Mouse (Mus musculus): ENCODE measurements around the gene Cd248.

- no peak for TF ChIP-seq CTCF (IDR thresholded peaks at IDR 0.05; ENCODE audit: control insufficient read depth, insufficient read depth, low read length)
- TF ChIP-seq POLR2A (IDR thresholded peaks at IDR 0.05; ENCODE audit: borderline replicate concordance, control insufficient read depth, low read depth, low read length): no peak
Observed at GRCm38 (mm10) chr19:5083961-5084833, 16.3 kb downstream of the Cd248 start.
